Mouse (Mus musculus) embryonic fibroblast, embryonic 13.5 days (primary cell): Measurements from ENCODE around the gene Snai1.

Experiments
- CTCF ChIP-seq: IDR thresholded peaks from 2 replicates; pipeline ENCODE4 v1.5.1; 2011; ENCODE audit warnings: mild to moderate bottlenecking, control low read depth, low read length, moderate library complexity, borderline replicate concordance; ENCODE audit not compliant: insufficient read depth
- POLR2A ChIP-seq: IDR thresholded peaks from 2 replicates; pipeline ENCODE4 v1.6.1; 2011; ENCODE audit warnings: low read depth, mild to moderate bottlenecking, control low read depth, low read length, moderate library complexity

DNA sequence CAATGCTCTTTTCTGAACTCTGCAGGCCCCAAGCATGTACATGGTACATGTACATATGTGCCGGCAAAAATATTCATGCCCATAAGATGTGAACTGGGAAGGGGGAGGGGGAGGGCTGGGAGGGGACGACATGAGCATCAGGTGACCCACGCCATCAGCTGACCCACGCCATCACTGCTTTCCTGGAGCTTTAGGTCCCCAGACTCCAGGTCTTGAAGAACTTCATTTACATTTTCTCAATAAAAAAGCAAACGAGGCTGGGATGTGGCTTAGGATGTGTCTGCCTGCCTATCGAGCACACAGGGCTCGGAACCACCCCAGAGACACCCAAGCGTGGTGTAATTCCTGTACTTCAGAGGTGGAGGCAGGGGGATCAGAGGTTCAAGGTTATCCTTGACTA lies 9.4 kb downstream of the Snai1 start:
- TF ChIP-seq CTCF: no peak
- TF ChIP-seq POLR2A: no peak
